Mouse (Mus musculus): ENCODE results near the gene Emilin1.

GRCm38 (mm10) chr5:30915974-30916433 lies 2.8 kb downstream of the Emilin1 start:
- TF ChIP-seq CTCF (conservative IDR thresholded peaks at IDR 0.05; ENCODE audit: low read length) (peak; percentile 52), NANOG (IDR thresholded peaks at IDR 0.05; ENCODE audit: borderline replicate concordance, low read length) (no peak)

Data from E14TG2a.4 (cell line).